Mouse (Mus musculus): ENCODE measurements at regions not wholly inside any gene's neighbourhood (a gene's known extent, or its start where the extent isn't known, plus 50 kb on each side); places are given as distances from the start of the nearest gene placed in this dataset.

- no peak for TF ChIP-seq CTCF (IDR thresholded peaks at IDR 0.05; ENCODE audit: extremely low read depth, insufficient read depth, low read length)
- TF ChIP-seq POLR2A (IDR thresholded peaks at IDR 0.05; ENCODE audit: extremely low read depth, insufficient read depth, low read length) = no peak
- Histone ChIP-seq H3K27ac (ENCODE audit: insufficient read depth, low read length) (no peak overlapping the region), H3K4me1 (ENCODE audit: control insufficient read depth, insufficient read depth, low read length) (no peaks in the 10 kb centered on the region), H3K4me3 (ENCODE audit: insufficient read depth, low read length) (no peak overlapping the region)
Measured at GRCm38 (mm10) chr13:16219877-16220276, 208.2 kb downstream of the Inhba start.

GRCm38 (mm10) chr13:16222942-16223600, 211.4 kb downstream of the Inhba start:
- Histone ChIP-seq H3K4me1 (ENCODE audit: control insufficient read depth, insufficient read depth, low read length) (no peaks in the 10 kb centered on the region), H3K4me3 (ENCODE audit: insufficient read depth, low read length) (no peak overlapping the region), H3K27ac (ENCODE audit: insufficient read depth, low read length) (no peak overlapping the region)
- no peak for TF ChIP-seq CTCF (IDR thresholded peaks at IDR 0.05; ENCODE audit: extremely low read depth, insufficient read depth, low read length)
- no peak for TF ChIP-seq POLR2A (IDR thresholded peaks at IDR 0.05; ENCODE audit: extremely low read depth, insufficient read depth, low read length)

- Histone ChIP-seq H3K4me3 (ENCODE audit: insufficient read depth, low read length) (no peak overlapping the region), H3K27ac (ENCODE audit: insufficient read depth, low read length) (no peak overlapping the region), H3K4me1 (ENCODE audit: control insufficient read depth, insufficient read depth, low read length) (no peaks in the 10 kb centered on the region)
- no peak for TF ChIP-seq POLR2A (IDR thresholded peaks at IDR 0.05; ENCODE audit: extremely low read depth, insufficient read depth, low read length)
- no peak for TF ChIP-seq CTCF (IDR thresholded peaks at IDR 0.05; ENCODE audit: extremely low read depth, insufficient read depth, low read length)
Measured at GRCm38 (mm10) chr13:16261145-16261544, 249.5 kb downstream of the Inhba start.

- TF ChIP-seq CTCF (IDR thresholded peaks at IDR 0.05; ENCODE audit: extremely low read depth, insufficient read depth, low read length) = no peak
- no peak for TF ChIP-seq POLR2A (IDR thresholded peaks at IDR 0.05; ENCODE audit: extremely low read depth, insufficient read depth, low read length)
- Histone ChIP-seq H3K4me3 (ENCODE audit: insufficient read depth, low read length) (no peak overlapping the region), H3K27ac (ENCODE audit: insufficient read depth, low read length) (no peak overlapping the region), H3K4me1 (ENCODE audit: control insufficient read depth, insufficient read depth, low read length) (no peaks in the 10 kb centered on the region)
Measured at GRCm38 (mm10) chr13:16279974-16280373, 268.3 kb downstream of the Inhba start.

GRCm38 (mm10) chr13:16280742-16281141, 269.1 kb downstream of the Inhba start:
- Histone ChIP-seq H3K4me1 (ENCODE audit: control insufficient read depth, insufficient read depth, low read length) (no peaks in the 10 kb centered on the region), H3K27ac (ENCODE audit: insufficient read depth, low read length) (no peak overlapping the region), H3K4me3 (ENCODE audit: insufficient read depth, low read length) (no peak overlapping the region)
- no peak for TF ChIP-seq POLR2A (IDR thresholded peaks at IDR 0.05; ENCODE audit: extremely low read depth, insufficient read depth, low read length)
- TF ChIP-seq CTCF (IDR thresholded peaks at IDR 0.05; ENCODE audit: extremely low read depth, insufficient read depth, low read length) = no peak

- H3K4me3 ChIP-seq (ENCODE audit: insufficient read depth, low read length) = no peak overlapping the region
- H3K27ac ChIP-seq (ENCODE audit: insufficient read depth, low read length) = no peak overlapping the region
- H3K4me1 ChIP-seq (ENCODE audit: control insufficient read depth, insufficient read depth, low read length) = no peaks in the 10 kb centered on the region
- TF ChIP-seq CTCF (IDR thresholded peaks at IDR 0.05; ENCODE audit: extremely low read depth, insufficient read depth, low read length) (no peak), POLR2A (IDR thresholded peaks at IDR 0.05; ENCODE audit: extremely low read depth, insufficient read depth, low read length) (no peak)
Measured at GRCm38 (mm10) chr13:16281777-16282176, 270.1 kb downstream of the Inhba start.

GRCm38 (mm10) chr13:16282230-16282629, 270.6 kb downstream of the Inhba start:
- Histone ChIP-seq H3K27ac (ENCODE audit: insufficient read depth, low read length) (no peak overlapping the region), H3K4me1 (ENCODE audit: control insufficient read depth, insufficient read depth, low read length) (no peaks in the 10 kb centered on the region), H3K4me3 (ENCODE audit: insufficient read depth, low read length) (no peak overlapping the region)
- TF ChIP-seq POLR2A (IDR thresholded peaks at IDR 0.05; ENCODE audit: extremely low read depth, insufficient read depth, low read length) = no peak
- no peak for TF ChIP-seq CTCF (IDR thresholded peaks at IDR 0.05; ENCODE audit: extremely low read depth, insufficient read depth, low read length)

GRCm38 (mm10) chr13:16283336-16283735, 271.7 kb downstream of the Inhba start:
- H3K4me3 ChIP-seq (ENCODE audit: insufficient read depth, low read length) = no peak overlapping the region
- no peaks in the 10 kb centered on the region for H3K4me1 ChIP-seq (ENCODE audit: control insufficient read depth, insufficient read depth, low read length)
- no peak overlapping the region for H3K27ac ChIP-seq (ENCODE audit: insufficient read depth, low read length)
- TF ChIP-seq CTCF (IDR thresholded peaks at IDR 0.05; ENCODE audit: extremely low read depth, insufficient read depth, low read length) (no peak), POLR2A (IDR thresholded peaks at IDR 0.05; ENCODE audit: extremely low read depth, insufficient read depth, low read length) (no peak)

GRCm38 (mm10) chr13:16289633-16290032, 278.0 kb downstream of the Inhba start:
- Histone ChIP-seq H3K4me3 (ENCODE audit: insufficient read depth, low read length) (no peak overlapping the region), H3K27ac (ENCODE audit: insufficient read depth, low read length) (no peak overlapping the region), H3K4me1 (ENCODE audit: control insufficient read depth, insufficient read depth, low read length) (no peaks in the 10 kb centered on the region)
- no peak for TF ChIP-seq CTCF (IDR thresholded peaks at IDR 0.05; ENCODE audit: extremely low read depth, insufficient read depth, low read length)
- TF ChIP-seq POLR2A (IDR thresholded peaks at IDR 0.05; ENCODE audit: extremely low read depth, insufficient read depth, low read length) = no peak

GRCm38 (mm10) chr13:16290784-16291183, 279.1 kb downstream of the Inhba start:
- TF ChIP-seq POLR2A (IDR thresholded peaks at IDR 0.05; ENCODE audit: extremely low read depth, insufficient read depth, low read length) = no peak
- TF ChIP-seq CTCF (IDR thresholded peaks at IDR 0.05; ENCODE audit: extremely low read depth, insufficient read depth, low read length) = no peak
- Histone ChIP-seq H3K4me1 (ENCODE audit: control insufficient read depth, insufficient read depth, low read length) (no peaks in the 10 kb centered on the region), H3K4me3 (ENCODE audit: insufficient read depth, low read length) (no peak overlapping the region), H3K27ac (ENCODE audit: insufficient read depth, low read length) (no peak overlapping the region)
